Comparison of ENCODE assay signal across 24 mouse cellular contexts in genomic region chr3:89691776-89692175, GRCm38 (mm10).
"Had no signal": no experiment of that assay in that cellular context is flagged by ENCODE, and none has a peak within 500 bp of the region (broad histone marks: within the 10 kb centered on the region; RNA-seq: fewer than 3 reads in every experiment).

No protein-coding gene starts in this region.

- H3K9me3 ChIP-seq: liver, embryonic 15.5 days; lung, embryonic 15.5 days; midbrain, embryonic 13.5 days; stomach, embryonic 15.5 days had no signal

- H3K36me3 ChIP-seq: limb, embryonic 12.5 days; liver, embryonic 12.5 days; liver, embryonic 15.5 days; lung, embryonic 15.5 days; midbrain, embryonic 10.5 days; midbrain, embryonic 13.5 days; neural tube, embryonic 13.5 days; stomach, embryonic 15.5 days had no signal

- H3K27ac ChIP-seq: left cerebral cortex, adult 2 months; limb, embryonic 12.5 days; liver, embryonic 12.5 days; liver, embryonic 15.5 days; lung, embryonic 15.5 days; midbrain, embryonic 10.5 days; midbrain, embryonic 13.5 days; neural tube, embryonic 13.5 days; stomach, embryonic 15.5 days had no signal

- H3K4me2 ChIP-seq: limb, embryonic 12.5 days; liver, embryonic 12.5 days; liver, embryonic 15.5 days; lung, embryonic 15.5 days; midbrain, embryonic 13.5 days; neural tube, embryonic 13.5 days; stomach, embryonic 15.5 days had no signal

- H3K4me3 ChIP-seq: left cerebral cortex, adult 2 months; limb, embryonic 12.5 days; liver, embryonic 12.5 days; liver, embryonic 15.5 days; lung, embryonic 15.5 days; midbrain, embryonic 10.5 days; midbrain, embryonic 13.5 days; myocyte; neural tube, embryonic 13.5 days; stomach, embryonic 15.5 days had no signal

- H3K27me3 ChIP-seq: midbrain, embryonic 13.5 days; stomach, embryonic 15.5 days had no signal

- ATAC-seq: liver, embryonic 12.5 days; midbrain, embryonic 13.5 days; midbrain, embryonic 16.5 days had no signal

- DNase-seq: kidney, adult 2 months; kidney, postnatal 10 days; kidney, postnatal 36 days; layer of hippocampus, postnatal 36 days; liver; lung, adult 18-20 months; lung, postnatal 10 days; lung, postnatal 36 days; retina, postnatal 1 day; right cerebral cortex, postnatal 25 days; spleen, adult 18-20 months; thymus, adult 18-20 months; thymus, postnatal 36 days had no signal

- H3K9ac ChIP-seq: limb, embryonic 12.5 days; liver, embryonic 12.5 days; liver, embryonic 15.5 days; lung, embryonic 15.5 days; midbrain, embryonic 13.5 days; neural tube, embryonic 13.5 days; stomach, embryonic 15.5 days had no signal

- H3K4me1 ChIP-seq: liver, embryonic 12.5 days; liver, embryonic 15.5 days; stomach, embryonic 15.5 days had no signal
